Mouse (Mus musculus): ENCODE results near the gene Gm4969. TPM values are rescaled to one million over a fixed set of nuclear protein-coding genes. Genes with fewer than 3 reads are reported as not detected.

The Gm4969 gene
- polyA plus RNA-seq, 1 experiment, result not detected

- TF ChIP-seq POLR2A (IDR thresholded peaks at IDR 0.05; ENCODE audit: borderline replicate concordance, extremely low read depth, low read depth, low read length) (no peak), CTCF (IDR thresholded peaks at IDR 0.05; ENCODE audit: insufficient read depth, low read length) (no peak)
- DNase-seq, result no peak
- 41% methylated on average over 6 of the region's 6 CpGs for whole genome bisulfite sequencing
- Histone ChIP-seq H3K4me3 (replicated peaks; ENCODE audit: extremely low read depth, low read depth, low read length) (no peak overlapping the region), H3K4me1 (ENCODE audit: control insufficient read depth, insufficient read depth, low read length) (peaks cover 4% of the 10 kb centered on the region; the same call in 1 of the 2 replicates)
Observed at GRCm38 (mm10) chr7:19147497-19148045, 29.4 kb upstream of the Gm4969 start.

GRCm38 (mm10) chr7:19146793-19147192 is 28.6 kb upstream of the Gm4969 start:
- TF ChIP-seq POLR2A (IDR thresholded peaks at IDR 0.05; ENCODE audit: borderline replicate concordance, extremely low read depth, low read depth, low read length) (no peak), CTCF (IDR thresholded peaks at IDR 0.05; ENCODE audit: insufficient read depth, low read length) (no peak)
- H3K4me3 ChIP-seq (replicated peaks; ENCODE audit: extremely low read depth, low read depth, low read length), result no peak overlapping the region
- 86% methylated on average over 10 of the region's 10 CpGs for WGBS
- DNase-seq, result no peak
- H3K4me1 ChIP-seq (ENCODE audit: control insufficient read depth, insufficient read depth, low read length), result peaks cover 4% of the 10 kb centered on the region; the same call in 1 of the 2 replicates

DNA sequence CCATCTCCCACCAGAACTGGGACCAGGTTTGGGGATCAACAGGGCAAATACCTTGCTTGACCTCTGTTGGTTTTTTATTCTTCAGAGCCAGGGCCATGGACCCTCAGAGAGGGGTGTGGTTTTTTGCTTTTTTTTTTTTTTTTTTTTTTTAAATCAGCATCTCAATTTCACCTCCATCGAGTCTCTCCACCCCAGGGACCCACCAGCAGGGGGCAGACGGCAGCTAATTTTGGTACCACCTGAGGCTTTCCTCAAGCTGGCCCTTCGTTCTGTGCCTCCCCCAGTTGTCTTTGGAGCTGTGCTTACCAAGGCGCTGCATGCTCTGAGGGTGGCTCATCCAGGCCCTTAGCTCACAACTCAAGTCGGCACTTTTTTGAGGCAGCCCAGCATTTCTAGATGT is 19.2 kb upstream of the Gm4969 start:
- DNase-seq, result no peak
- Histone ChIP-seq H3K4me3 (replicated peaks; ENCODE audit: extremely low read depth, low read depth, low read length) (no peak overlapping the region), H3K4me1 (ENCODE audit: control insufficient read depth, insufficient read depth, low read length) (no peaks in the 10 kb centered on the region)
- WGBS, result 43% methylated on average over 5 of the region's 5 CpGs
- TF ChIP-seq CTCF (IDR thresholded peaks at IDR 0.05; ENCODE audit: insufficient read depth, low read length) (peak; percentile 31), POLR2A (IDR thresholded peaks at IDR 0.05; ENCODE audit: borderline replicate concordance, extremely low read depth, low read depth, low read length) (no peak)

DNA sequence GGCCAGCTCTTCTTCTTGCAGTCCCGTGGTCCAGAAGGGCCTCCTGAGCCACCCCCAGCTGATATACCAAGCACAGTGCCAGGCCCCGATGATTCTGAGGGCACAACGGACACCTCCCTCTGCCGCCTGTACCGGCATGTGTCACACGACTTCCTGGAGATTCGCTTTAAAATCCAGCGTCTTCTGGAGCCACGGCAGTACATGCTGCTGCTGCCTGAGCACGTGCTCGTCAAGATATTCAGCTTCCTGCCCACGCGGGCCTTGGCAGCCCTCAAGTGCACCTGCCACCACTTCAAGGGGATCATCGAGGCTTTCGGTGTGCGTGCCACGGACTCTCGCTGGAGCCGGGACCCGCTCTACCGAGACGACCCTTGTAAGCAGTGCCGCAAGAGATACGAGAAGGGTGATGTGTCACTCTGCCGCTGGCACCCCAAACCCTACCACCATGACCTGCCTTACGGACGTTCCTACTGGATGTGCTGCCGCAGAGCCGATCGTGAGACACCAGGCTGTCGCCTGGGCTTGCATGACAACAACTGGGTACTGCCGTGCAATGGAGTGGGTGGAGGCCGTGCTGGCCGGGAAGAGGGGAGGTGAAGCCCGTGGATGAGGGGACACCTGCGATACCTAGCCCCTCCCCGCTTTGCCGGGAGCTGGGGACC is 18.6 kb upstream of the Gm4969 start:
- Histone ChIP-seq H3K4me1 (ENCODE audit: control insufficient read depth, insufficient read depth, low read length) (peaks cover 3% of the 10 kb centered on the region; the same call in 1 of the 2 replicates), H3K4me3 (replicated peaks; ENCODE audit: extremely low read depth, low read depth, low read length) (no peak overlapping the region)
- TF ChIP-seq POLR2A (IDR thresholded peaks at IDR 0.05; ENCODE audit: borderline replicate concordance, extremely low read depth, low read depth, low read length) (no peak), CTCF (IDR thresholded peaks at IDR 0.05; ENCODE audit: insufficient read depth, low read length) (no peak)
- WGBS, result 84% methylated on average over 38 of the region's 38 CpGs
- DNase-seq, result no peak

- no peak for TF ChIP-seq CTCF (IDR thresholded peaks at IDR 0.05; ENCODE audit: insufficient read depth, low read length)
- no peak for TF ChIP-seq POLR2A (IDR thresholded peaks at IDR 0.05; ENCODE audit: borderline replicate concordance, extremely low read depth, low read depth, low read length)
- Histone ChIP-seq H3K4me3 (replicated peaks; ENCODE audit: extremely low read depth, low read depth, low read length) (no peak overlapping the region), H3K4me1 (ENCODE audit: control insufficient read depth, insufficient read depth, low read length) (peaks cover 4% of the 10 kb centered on the region; the same call in 1 of the 2 replicates)
- no peak for DNase-seq
- WGBS, result 96% methylated on average over 13 of the region's 13 CpGs
Observed at GRCm38 (mm10) chr7:19136168-19136567, 18.0 kb upstream of the Gm4969 start.

- TF ChIP-seq POLR2A (IDR thresholded peaks at IDR 0.05; ENCODE audit: borderline replicate concordance, extremely low read depth, low read depth, low read length) (no peak), CTCF (IDR thresholded peaks at IDR 0.05; ENCODE audit: insufficient read depth, low read length) (peak; percentile 32; the same call in 1 of the 2 replicates)
- Histone ChIP-seq H3K4me1 (ENCODE audit: control insufficient read depth, insufficient read depth, low read length) (peaks cover 6% of the 10 kb centered on the region; the same call in 1 of the 2 replicates), H3K4me3 (replicated peaks; ENCODE audit: extremely low read depth, low read depth, low read length) (peak overlapping the region; percentile 8)
- under 1% methylated on average over 39 of the region's 39 CpGs for WGBS
- peak; percentile 93 for DNase-seq
Observed at GRCm38 (mm10) chr7:19131324-19131848, 13.2 kb upstream of the Gm4969 start.

DNA sequence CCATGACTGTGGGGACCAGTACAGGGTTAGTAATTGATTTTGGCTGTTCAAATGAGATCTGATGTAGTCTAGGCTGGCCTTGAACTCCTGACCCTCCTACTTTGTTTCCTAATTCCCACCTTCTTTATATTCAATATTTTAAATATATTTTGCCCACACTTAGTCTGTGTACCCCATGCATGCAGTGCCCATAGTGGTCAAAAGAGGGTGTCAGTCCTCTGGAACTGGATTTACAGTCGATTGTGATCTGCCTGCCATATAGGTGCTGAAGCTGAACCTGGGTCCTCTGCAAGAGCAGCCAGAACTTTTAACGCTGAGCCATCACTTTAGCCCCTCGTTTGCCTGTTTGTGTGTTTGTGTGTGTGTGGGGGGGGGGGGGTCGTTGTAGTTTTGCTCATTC is 12.5 kb upstream of the Gm4969 start:
- peaks cover 6% of the 10 kb centered on the region; the same call in 1 of the 2 replicates for H3K4me1 ChIP-seq (ENCODE audit: control insufficient read depth, insufficient read depth, low read length)
- no peak for DNase-seq
- no peak for TF ChIP-seq POLR2A (IDR thresholded peaks at IDR 0.05; ENCODE audit: borderline replicate concordance, extremely low read depth, low read depth, low read length)
- no peak for TF ChIP-seq CTCF (IDR thresholded peaks at IDR 0.05; ENCODE audit: insufficient read depth, low read length)
- no peak overlapping the region for H3K4me3 ChIP-seq (replicated peaks; ENCODE audit: extremely low read depth, low read depth, low read length)
- WGBS, result 19% methylated on average over 4 of the region's 4 CpGs

- 77% methylated on average over 5 of the region's 5 CpGs for WGBS
- no peak overlapping the region for H3K4me3 ChIP-seq (replicated peaks; ENCODE audit: extremely low read depth, low read depth, low read length)
- no peak for DNase-seq
- peaks cover 6% of the 10 kb centered on the region; the same call in 1 of the 2 replicates for H3K4me1 ChIP-seq (ENCODE audit: control insufficient read depth, insufficient read depth, low read length)
- TF ChIP-seq CTCF (IDR thresholded peaks at IDR 0.05; ENCODE audit: insufficient read depth, low read length), result no peak
- no peak for TF ChIP-seq POLR2A (IDR thresholded peaks at IDR 0.05; ENCODE audit: borderline replicate concordance, extremely low read depth, low read depth, low read length)
Observed at GRCm38 (mm10) chr7:19129396-19129795, 11.2 kb upstream of the Gm4969 start.

DNA sequence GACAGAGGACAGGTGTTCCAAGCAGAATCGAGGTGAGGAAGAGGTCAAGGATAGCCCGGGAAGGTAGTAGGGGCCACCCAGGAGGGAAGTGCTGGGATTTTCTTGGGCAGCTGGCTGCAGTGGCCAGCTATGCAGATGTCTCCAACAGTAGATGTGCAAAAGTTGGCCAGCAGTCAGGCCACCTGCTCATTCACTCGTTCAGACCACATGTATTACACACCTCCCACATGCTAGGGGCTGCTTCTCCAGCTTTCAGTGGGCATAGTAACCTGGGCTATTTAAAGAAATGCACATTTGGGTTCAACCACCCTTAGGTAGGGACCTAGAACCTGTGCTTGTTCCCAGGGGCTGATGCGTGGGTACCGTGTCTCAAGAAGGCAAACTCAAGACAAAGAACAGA is 9.6 kb upstream of the Gm4969 start:
- no peak for DNase-seq
- TF ChIP-seq POLR2A (IDR thresholded peaks at IDR 0.05; ENCODE audit: borderline replicate concordance, extremely low read depth, low read depth, low read length) (no peak), CTCF (IDR thresholded peaks at IDR 0.05; ENCODE audit: insufficient read depth, low read length) (no peak)
- Histone ChIP-seq H3K4me1 (ENCODE audit: control insufficient read depth, insufficient read depth, low read length) (peaks cover 6% of the 10 kb centered on the region; the same call in 1 of the 2 replicates), H3K4me3 (replicated peaks; ENCODE audit: extremely low read depth, low read depth, low read length) (no peak overlapping the region)
- 83% methylated on average over 5 of the region's 5 CpGs for WGBS

All from lung, adult 2 months (tissue).